Mouse (Mus musculus): ENCODE measurements at regions not wholly inside any gene's neighbourhood (a gene's known extent, or its start where the extent isn't known, plus 50 kb on each side); places are given as distances from the start of the nearest gene placed in this dataset.

GRCm38 (mm10) chr2:50533702-50534101, 237.1 kb upstream of the Mmadhc start:
- DNase-seq (ENCODE audit: low read depth): no peak

- DNase-seq (ENCODE audit: low read depth): no peak
These were observed 230.8 kb upstream of the Mmadhc start for GRCm38 (mm10) chr2:50527425-50527824.

- no peak for DNase-seq (ENCODE audit: low read depth)
These were observed 228.4 kb upstream of the Mmadhc start for GRCm38 (mm10) chr2:50524838-50525615.

GRCm38 (mm10) chr2:50520169-50520568, 223.6 kb upstream of the Mmadhc start:
- DNase-seq (ENCODE audit: low read depth): no peak

GRCm38 (mm10) chr2:50519129-50519504, 222.5 kb upstream of the Mmadhc start:
- DNase-seq (ENCODE audit: low read depth): no peak

- no peak for DNase-seq (ENCODE audit: low read depth)
These were observed 221.9 kb upstream of the Mmadhc start for GRCm38 (mm10) chr2:50518371-50519128.

DNA sequence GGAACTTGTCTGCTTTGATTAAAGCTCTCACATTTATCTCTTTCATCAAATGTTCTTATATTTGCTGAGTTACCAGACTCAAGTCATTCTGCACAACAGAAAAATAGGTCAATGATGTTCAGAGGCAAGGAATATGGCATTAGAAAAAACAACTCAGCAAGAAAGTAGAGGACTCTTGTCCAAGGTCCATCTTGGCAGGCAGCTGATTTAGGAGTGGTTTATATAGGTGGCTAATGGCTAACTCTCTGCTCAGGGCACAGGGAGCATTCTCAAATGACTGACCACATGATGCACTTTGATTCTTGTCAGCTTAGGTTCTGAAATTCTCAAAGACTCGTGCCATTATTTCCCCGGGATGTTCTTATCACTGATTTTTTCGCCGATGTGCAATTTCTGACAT, 216.7 kb upstream of the Mmadhc start:
- DNase-seq (ENCODE audit: low read depth): no peak

DNA sequence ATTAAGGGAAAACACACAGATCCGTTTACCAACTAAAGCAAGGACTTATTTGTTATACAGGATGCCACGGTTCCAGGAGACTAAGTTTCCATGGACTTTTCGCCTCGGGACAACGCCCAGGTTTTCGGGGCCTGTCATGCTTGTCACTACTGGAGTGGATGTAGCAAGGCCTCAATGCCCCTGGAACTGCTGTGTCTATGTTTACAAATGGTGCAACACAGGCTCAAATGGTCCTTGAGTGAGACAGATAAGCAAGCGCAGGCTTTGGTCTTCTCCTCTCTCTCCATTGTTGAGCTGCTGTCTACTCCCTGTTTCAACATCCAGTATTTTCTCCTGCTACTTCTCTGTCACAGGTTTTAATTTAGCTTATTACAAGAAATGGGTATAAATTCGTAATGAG, 202.1 kb upstream of the Mmadhc start:
- no peak for DNase-seq (ENCODE audit: low read depth)

DNA sequence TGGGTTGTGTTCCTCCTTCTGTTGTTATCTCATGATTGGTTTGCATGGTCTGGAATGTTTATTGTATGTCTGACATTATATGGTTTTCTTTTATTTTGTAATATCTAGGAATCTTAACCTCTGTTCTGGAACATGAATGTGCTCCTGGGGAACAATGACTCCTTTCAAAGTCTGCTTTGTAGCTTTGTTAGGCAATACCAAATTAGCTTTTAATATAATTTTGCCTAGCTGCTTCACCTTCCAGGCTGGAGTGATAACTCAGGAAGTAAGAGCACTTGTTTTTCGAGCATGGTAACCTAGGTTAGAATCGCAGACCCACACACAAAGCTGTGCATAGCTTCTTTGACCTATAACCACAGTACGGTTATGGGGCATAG, 199.4 kb upstream of the Mmadhc start:
- no peak for DNase-seq (ENCODE audit: low read depth)

GRCm38 (mm10) chr2:50495141-50496056, 198.8 kb upstream of the Mmadhc start:
- no peak for DNase-seq (ENCODE audit: low read depth)

DNA sequence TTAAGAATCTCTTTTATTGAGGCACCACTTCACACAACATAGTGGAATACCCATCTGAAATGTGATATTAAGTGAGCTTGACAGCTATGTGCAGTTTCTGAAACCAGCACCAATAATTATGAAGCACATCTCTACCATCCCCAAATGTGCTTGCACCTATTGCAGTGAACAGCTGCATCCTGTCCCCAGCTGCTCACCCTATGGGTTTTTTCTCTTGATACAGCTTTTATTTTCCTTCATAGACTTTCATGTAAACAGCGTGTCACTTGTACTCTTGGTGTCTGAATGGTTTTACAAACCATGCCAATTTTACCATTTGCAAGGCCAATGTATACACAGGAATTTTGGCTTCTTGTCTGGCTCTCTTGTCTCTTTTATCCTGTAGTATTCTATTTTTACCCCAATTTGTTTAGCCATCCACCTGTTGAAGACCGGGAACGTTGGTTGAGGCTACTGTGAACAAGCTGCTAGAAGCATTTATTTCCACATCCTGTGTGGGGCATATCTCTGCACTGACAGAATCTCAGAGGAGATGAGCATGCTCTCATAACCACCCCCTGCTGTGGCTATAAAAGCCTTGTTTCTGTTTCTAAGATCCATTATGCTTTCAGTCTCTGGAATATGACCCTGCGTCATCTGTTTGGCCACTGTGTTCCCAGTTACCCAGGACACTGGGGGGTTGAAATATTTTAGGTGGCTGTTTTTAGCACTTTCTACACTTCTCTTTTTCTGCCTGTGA, 197.2 kb upstream of the Mmadhc start:
- no peak for DNase-seq (ENCODE audit: low read depth)

DNA sequence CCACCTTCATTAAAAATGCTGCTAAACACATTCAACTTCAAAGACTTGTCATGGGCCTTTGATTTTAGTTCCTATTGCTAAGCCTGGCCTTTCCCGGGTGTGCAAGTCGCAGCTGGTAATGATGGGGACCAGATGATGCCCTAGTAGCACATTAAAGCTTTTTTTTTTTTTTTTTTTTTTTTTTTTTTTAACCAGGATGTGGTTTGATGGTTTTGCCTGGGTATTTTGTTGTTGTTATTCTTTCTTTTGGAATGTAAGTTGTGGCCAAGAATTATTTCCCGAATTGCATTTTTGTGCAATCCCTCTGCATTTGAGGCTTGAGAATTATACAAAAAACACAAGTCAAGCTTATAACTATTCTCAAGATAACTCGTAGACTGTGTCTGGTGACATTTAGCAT, 167.2 kb upstream of the Mmadhc start:
- no peak for DNase-seq (ENCODE audit: low read depth)

DNA sequence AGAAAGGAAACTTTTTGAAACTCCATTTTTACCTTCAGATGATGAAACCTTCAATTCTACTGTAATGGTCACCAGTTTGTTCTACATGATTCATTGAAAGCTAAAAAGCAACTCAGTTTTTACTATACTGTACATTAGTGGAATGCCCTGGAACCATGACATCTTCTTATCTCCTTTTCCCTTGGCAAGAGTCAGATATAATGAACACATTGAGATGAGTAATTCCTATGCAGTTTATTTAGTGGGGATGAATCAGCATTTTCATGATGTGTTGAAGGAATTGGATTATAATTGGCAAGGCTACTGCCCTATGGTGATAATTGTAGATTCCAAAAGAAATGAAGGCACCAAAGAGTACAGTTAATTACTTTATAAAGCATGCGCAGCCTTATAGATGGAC, 165.8 kb upstream of the Mmadhc start:
- no peak for DNase-seq (ENCODE audit: low read depth)

- DNase-seq (ENCODE audit: low read depth): no peak
These were observed 160.1 kb upstream of the Mmadhc start for GRCm38 (mm10) chr2:50456654-50457053.

GRCm38 (mm10) chr2:50448117-50448516, 151.5 kb upstream of the Mmadhc start:
- no peak for DNase-seq (ENCODE audit: low read depth)

DNA sequence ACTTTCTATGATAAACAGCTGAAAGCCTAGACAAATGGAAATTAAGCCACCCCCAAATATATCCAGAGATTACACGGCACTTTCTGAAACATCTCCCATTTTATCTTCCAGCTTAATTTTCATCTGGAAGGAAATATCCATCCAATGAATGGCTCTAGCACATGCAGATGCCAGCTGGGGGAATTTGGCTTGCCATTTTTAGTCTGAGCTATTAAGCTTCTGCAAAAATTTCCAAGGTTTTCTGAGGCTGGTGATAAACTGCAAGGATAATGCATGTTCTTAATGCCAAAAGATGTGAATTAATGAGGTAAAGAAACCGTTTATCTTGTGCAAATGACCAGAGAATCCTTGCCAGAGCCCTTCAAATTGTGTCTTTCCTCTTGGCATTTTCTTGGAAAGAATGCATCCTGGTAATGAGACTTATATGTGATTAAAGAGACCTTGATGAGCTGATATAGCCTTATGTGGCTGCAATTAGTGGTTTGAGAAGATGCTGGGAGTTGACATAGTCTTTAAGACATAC, 149.4 kb upstream of the Mmadhc start:
- no peak for DNase-seq (ENCODE audit: low read depth)

DNA sequence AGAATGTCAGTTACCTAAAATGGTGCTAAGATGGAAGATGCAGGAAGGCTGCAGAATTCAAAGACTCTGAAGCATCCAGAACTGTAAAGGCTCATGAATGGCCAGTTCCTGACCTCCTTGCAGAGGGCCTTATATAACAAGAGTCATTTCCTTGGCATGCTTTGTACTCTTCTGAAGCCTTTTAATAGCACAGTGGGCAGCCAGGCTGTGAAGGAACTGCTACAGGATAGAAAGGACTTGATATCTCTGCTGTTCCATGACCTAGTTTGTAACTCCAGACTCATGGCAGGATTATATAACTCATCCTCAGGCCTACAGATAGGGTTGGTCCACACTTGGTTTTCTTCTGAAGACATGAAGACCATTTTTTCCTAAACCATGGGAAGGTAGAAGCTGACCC, 143.7 kb upstream of the Mmadhc start:
- DNase-seq (ENCODE audit: low read depth): no peak

DNA sequence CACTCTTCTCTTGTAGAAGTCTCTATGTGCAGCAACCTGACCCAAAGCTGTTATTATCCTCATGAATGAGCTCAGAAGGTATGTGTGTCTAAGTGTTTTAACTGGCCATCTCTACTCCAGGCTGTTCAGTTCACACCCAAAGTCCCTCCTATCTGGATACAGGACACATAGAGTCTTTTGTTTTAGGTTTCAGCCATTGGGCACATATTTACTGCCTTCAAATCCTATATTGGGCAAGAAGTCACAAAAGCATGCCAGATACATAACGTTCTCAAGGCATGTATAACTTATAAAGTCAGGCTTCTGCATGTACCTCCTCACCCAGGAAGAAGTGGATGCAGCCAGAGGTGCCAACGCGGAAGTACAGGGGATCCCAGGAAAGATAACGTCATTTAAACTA, 136.6 kb upstream of the Mmadhc start:
- no peak for DNase-seq (ENCODE audit: low read depth)

- DNase-seq (ENCODE audit: low read depth): no peak
These were observed 128.6 kb upstream of the Mmadhc start for GRCm38 (mm10) chr2:50425151-50425550.

DNA sequence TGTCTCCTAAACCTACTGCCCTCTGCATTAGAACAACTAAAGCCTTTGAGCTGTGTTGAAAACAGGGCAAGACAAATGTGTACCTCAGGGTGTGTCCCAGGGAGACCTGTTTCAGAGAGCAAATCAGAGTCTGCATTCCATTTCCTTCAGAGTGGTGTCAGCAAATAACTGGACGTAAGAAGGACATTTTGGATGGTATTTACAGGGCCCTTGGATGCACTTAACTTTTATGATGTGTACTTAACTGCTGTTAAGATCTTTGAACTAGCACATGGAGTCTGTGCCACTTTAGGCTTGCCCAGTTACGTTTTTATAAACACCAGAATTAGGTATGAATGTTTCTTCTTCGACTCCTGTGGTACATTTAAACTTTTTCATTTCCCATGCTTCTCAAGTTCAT, 123.0 kb upstream of the Mmadhc start:
- DNase-seq (ENCODE audit: low read depth): no peak

- DNase-seq (ENCODE audit: low read depth): no peak
These were observed 121.0 kb upstream of the Mmadhc start for GRCm38 (mm10) chr2:50417643-50418042.

DNA sequence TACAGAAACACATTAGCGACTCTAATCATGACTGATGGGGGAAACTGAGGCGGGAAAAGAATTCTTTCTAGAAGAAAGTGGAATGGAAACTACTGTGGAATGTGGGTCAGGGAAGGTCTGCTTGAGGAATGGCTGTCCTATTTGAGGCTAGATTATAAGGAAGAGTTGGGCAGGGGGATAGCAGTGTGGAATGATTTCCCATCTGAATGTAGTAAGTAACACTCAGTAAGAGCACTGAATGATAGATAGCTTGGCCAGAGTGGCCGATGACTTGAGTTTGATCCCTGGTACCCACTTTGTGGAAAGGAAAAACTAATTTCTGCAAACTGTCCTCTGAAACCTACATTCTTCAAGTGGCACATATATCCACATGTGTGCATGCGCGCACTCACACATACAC, 120.5 kb upstream of the Mmadhc start:
- DNase-seq (ENCODE audit: low read depth): no peak

Data from naive thymus-derived CD4-positive, alpha-beta T cell, adult 2 months (primary cell).